Mouse (Mus musculus): ENCODE measurements around the gene Ptpn14.
"Not testable (repeated sequence)": the region's sequence is repeated elsewhere in the genome, so short reads cannot be mapped to it uniquely, and the experiment has no call there.

The Ptpn14 gene

DNA sequence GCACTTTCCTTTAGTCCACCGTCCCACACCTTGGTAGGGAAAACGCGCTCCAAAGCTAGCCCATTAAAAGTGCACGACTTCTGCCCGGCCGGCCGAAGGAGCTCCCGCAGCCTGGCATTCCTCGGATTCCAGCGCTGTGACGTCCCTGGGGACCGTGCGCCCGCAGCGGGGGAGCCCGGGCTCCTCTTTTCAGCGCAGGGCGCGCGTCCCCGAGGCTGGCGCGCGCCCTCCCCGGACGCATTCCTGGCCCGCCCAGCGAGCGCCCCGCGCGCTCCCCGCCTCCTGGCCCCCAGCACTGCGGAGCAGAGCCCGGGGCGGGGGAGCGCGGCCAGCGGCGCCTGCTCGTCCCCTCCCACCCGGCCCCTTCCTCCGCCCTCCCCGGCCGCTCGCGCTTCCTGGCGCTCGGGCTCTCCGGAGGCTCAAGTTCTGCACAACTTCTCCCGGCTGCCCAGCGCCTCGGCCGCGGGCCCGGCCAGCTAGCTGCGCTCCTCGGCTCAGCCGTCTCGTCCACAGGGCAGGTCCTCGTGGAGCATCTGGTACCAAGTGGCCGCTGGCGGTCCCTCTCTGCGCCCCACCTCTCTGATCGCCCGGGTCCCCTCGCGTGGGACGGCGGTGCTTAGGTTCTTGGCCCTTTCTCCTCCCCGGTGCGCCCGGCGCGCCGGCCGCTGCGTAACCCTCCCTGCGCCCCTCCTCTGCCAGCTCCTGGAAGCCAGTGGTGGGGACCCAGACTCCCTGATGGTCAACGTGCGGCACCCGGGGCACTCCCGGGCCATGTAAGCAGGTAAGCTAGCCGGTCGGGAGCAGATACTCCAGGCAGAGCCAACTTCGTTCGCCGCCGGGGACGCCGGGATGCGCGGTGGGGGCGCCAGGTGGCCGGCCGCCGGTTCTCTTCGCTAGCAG lies at the start of gene Ptpn14:
Gene Ptpn14 (plus strand): TSS at position 385 of the 900 bp plus-strand sequence.
- peak; percentile 88 for DNase-seq (ENCODE audit: low spot score)

DNA sequence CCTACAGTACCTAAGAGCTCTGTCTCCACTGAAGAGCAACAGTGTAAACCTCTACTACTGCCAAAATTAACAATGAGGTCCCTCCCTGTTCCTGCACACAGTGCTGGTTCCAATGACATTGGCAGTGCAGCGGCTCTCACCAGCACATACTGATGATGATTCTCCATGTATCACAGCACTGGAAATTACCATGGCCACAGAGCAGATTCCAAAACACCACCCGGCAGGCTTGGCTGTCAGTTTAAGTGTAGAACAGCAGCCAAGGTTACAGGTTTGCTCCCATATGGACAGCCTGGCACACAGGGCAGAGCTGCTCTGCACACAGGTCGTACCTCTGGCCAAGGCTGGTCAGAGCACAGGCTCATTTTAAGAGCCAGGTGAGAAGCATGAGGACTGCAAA lies 48.5 kb upstream of the Ptpn14 start:
- no peak for DNase-seq (ENCODE audit: low spot score)

DNA sequence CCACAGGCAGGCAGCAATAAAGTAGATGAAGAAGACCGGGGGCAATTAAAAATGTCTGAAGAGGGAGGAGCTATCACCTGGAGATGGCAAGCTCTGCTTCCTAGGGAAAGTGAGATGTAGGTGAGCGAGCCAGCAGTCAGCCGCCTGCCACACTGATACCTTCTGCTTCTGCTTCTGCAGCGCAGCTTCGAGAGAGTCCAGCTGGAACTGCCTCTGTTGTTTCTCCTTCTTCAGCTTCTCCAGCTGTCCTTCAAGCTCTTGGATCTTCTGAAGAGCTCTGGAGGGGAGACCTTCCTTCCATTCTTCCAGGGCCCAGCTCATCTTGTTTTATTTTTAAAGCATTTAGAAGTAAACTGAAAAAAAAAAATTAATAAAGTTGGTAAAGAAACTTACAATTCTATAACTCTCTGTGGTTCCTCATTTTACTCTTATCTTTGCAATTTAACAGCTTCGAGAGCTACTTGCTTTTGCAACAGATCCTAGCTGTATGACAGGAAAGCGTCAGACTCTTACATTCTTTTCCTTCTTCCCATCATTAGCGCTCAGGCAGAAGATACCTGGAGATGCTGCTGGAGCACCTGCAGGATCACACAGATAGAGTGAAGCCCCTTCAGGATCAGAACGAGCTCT lies 43.2 kb upstream of the Ptpn14 start:
- no peak for DNase-seq (ENCODE audit: low spot score)

DNA sequence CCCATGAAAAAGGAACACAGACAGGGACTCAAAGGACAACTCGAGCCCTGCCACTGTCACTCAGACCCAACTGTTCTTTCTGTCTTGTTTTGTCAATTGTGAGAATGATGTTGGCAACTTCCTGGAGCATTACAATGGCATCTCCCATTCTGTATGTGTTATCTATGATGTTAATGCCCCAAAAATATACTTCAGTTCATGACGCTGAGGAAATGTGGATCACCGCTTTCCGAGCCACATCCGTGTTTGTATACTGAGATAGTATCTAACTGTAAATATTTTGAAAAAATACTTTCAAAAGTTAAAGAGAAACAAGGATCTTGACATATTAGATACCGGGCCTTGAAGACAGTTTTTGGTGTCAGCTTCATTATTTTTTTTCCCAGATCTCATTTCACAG lies 42.0 kb upstream of the Ptpn14 start:
- DNase-seq (ENCODE audit: low spot score), result no peak

DNA sequence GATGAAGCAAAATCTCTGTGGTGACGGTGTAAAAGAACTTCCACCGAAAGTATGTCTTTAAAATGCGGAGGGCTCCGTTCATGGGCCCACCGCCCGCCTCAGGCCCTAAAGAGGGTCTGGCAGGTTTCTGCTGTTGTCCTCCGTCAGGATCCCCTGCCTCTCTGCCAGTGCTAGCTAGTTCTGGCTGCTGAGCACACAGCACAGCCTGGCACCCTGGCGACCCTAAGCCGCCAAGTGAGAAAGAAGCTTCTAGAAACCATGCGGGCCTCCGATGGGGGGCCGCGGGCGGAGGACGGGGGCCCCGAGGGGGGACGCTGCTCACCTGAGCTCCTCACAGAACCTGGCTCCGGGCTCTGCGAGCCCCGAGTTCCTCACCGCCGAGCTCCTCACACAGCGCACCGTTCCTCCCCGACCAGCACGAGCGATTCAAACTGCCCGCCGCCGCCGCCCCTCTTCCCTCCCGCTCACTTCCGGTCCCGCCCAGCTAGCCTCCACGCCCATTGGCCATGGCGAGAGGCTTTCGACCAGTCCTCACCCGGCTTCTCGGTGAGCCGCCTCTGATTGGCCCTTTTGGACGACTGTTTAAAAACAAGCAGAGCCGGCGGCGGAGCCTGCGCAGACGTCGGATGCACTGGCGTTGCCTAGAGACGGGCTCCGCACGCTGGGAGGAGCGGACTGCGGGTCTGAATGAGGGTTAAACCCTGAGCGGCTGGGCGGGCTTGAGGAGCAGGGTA lies 40.2 kb upstream of the Ptpn14 start, which contains the start of gene Cenpf:
Gene Cenpf (minus strand): TSS at position 433 of the 734 bp plus-strand sequence.
- peak; percentile 99 for DNase-seq (ENCODE audit: low spot score)

DNA sequence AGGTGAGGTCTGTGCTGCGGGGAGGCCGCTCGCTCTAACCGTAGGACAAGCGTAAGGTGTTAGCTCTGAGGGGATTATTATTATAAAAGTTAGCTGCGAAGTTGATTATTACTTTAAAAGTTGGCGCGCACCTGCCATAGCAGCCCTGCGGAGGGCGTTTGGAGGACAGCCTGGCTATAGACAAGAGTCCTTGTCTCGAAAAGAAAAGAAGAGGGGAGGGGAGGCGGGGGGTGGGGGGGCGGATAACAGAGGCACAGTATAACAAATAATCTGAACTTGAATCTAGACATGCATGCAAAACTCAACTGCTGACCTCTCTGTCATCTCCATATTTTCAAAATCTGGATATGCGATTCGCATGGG lies 39.7 kb upstream of the Ptpn14 start:
- no peak for DNase-seq (ENCODE audit: low spot score)

DNA sequence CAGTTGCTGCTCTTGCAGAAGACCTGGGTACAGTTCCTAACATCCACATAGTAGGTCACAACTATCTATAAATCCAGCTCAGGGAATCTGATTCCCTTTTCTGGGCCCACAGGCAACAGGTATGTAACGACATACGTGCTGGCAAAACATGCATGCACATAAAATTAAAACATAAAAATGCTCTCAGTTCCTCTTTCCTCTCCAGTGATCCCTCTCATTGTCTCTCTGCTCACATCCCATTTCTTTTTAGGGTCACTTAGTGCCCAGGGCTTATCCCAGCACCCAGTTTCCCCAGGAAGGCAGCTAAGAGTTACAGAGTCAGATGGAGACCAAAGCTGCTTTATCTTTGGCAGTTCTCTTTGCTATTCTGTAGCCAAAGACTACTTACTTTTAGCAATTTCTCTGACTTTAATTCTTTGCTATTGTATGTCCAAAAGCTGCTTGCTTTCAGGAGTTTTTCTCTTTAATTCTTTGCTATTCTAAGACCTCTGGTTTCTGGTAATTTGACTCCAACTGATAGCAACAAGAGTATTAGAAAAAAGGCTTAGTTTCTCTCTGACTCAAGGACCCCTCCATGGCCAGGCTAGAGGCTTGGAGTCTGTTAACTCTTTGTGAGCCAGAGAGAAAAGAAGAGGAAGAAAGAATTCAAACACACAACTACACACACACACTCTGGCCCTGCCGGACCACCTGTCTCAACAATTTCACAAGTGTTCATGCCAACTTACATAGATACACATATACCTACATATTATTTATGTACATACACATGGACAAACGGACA lies 38.8 kb upstream of the Ptpn14 start:
- DNase-seq (ENCODE audit: low spot score), result peak; percentile 57

DNA sequence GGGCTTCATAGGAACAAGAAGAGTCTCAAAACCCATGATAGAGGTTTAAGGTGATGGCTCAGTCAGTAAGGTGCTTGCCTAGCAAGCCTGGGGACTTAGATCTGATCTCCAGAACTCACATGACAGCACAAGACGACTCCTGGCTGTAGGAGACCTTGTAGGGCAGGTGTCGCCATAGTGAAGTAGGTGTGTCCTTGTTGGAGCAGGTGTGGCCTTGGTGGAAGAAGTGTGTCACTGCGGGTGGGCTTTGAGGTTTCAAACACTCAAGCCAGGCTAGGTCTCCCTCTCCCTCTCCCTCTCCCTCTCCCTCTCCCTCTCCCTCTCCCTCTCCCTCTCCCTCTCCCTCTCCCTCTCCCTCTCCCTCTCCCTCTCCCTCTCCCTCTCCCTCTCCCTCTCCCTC lies 35.6 kb upstream of the Ptpn14 start:
- DNase-seq (ENCODE audit: low spot score), result not testable (repeated sequence)

DNA sequence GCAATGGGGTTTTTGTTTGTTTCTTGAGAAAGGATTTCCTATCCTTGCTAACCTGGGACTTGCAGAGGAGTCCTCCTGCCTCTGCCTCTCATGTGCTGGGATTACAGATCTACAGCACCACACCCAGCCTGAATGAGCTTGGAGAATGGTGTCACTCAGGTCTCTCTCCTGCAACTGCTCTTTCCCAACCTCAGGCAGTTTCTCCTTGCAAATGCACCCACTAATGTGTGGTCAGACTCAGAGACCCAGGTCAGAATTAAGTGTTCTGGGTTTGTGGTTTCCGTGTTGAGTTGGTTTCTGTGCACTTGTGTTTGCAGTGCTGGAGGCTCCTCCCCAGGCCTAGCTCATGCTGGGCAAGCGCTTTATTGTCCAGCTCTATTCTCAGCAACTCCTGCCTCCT lies 33.7 kb upstream of the Ptpn14 start:
- DNase-seq (ENCODE audit: low spot score), result no peak

DNA sequence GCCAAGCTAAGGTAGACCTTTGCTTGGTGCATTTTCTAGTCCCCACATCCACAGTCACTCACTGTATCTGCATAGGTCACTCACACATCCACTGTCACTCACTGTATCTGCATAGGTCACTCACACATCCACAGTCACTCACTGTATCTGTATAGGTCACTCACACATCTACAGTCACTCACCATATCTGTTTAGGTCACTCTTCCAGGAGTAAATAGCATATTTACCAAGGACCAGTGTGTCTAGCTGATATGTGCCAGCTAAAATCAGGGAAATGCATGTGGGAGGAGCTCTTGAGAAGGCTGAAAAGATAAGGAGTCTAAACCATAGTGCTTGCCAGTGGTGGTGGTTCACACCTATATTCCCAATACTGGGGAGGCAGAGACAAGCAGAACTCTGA lies 32.7 kb upstream of the Ptpn14 start:
- DNase-seq (ENCODE audit: low spot score), result no peak

DNA sequence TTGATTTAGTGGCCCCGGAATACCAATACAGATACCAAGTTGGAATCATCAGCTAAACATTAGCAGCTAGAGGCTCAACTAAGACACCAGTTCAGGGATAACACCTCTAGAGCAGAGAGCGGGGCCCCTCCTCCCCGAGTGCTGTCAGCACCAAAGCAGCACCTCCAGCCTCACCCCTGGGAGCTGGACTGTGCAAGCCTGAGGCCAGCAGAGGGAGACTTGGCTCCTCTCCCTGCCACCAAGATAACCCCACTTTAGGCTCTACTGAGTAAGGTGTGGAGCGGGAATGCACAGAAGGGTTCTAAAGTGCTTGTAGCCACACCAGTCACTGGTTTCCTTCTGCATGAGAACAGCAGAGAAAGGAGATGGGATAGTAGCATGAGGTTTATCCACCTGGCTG lies 29.7 kb upstream of the Ptpn14 start:
- DNase-seq (ENCODE audit: low spot score), result no peak

DNA sequence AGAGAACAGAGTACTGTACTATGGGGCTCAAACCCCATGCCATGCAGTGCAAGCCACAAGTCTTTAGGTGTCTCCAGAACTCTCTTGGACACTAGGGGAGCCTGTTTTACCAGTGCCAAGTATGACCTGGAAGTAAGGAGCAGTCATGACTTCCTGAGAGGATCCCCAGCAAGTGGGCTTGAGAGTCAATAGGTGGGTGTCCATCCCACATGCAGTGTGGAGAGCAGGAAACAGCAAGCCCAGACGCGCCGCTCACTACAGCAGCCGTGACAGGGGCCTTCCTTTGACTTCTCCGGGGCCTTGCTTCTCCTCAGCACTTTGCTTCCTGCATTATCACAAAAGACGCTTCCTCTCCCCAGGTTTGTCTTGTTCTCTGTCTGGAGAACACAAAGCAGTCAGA lies 27.9 kb upstream of the Ptpn14 start:
- DNase-seq (ENCODE audit: low spot score), result no peak

DNA sequence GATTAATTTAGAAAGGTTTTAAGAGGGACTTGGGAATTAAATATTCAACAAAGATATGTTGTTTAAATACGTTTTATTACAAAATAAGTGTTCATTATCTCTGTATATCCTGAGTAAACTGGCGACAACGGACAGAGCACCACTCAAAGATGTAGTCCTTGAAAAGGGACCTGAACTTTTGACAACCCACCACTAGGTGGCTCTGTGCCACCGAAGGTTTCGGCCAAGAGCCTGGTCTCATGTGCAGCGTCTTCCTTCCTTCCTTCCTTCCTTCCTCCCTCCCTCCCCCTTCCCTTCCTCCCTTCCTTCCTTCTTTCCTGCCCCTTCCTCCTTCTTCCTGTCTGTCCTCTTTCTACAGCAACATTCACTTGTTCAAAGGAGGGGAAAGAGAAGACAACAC lies 27.1 kb upstream of the Ptpn14 start:
- peak; percentile 89 for DNase-seq (ENCODE audit: low spot score)

DNA sequence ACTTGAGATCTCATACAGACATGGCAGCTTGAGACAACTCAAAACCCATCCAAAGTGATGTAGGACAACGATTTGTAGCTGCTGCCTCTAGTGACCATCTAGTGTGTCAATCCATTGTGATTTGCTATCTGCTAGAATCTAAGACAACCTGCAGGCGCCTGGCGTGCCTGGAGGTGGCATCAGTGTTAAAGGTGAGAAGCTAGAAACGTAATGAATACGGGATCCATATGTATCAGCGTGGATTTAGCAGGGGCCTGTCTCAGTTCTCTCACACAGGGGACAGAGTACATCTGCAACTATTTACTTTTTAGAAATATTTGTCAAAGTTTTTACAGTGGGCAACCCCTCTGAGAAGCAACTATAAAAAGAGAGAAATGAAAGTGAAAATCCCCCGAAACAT lies 24.9 kb upstream of the Ptpn14 start:
- DNase-seq (ENCODE audit: low spot score), result no peak

DNA sequence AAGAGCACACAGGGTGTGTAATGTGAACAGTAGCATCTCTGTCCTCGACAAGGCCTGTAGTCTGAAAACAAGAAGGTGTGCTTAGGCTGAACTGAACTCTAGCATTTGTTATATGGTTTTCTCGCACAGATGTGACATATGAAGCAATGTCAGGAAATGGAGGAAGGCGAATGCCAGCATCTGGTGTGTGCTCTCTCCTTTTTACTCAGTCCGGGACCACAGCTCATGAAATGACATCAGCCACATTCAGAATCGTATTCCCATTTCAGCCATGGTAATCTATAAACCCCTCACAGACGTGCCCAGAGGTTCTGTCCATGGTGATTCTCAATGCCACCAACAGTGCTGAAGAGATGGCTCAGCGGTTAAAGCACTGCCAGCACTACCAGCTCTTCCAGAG lies 24.5 kb upstream of the Ptpn14 start:
- DNase-seq (ENCODE audit: low spot score), result no peak

DNA sequence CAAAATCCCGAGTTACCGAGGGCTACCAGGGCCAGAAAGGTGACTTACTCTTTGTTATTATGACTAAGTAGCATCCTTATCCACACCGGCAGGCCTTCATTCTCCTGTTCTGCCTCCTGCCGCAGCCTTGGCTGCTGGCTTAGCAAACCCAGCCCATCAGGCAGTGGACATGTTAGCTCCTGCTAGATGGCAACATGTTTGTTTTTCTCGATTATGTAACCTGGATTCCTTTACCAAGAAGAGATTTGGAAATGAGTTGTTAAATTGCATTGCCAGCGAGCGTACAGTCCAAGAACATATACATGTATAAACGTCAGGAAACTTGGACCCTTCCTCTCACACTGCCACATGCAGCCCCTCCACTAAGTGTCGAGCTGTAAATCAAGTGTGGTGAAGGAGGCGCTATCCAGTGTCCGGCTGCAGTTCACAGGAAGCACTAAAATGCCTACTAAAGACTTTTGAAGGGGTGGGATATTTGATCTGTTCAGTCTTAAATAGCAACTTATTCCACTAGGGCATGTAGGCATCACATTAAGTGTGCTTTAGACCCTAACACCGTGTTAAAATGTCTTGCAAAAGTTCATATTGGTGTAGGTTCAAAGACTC lies 21.9 kb upstream of the Ptpn14 start:
- no peak for DNase-seq (ENCODE audit: low spot score)

DNA sequence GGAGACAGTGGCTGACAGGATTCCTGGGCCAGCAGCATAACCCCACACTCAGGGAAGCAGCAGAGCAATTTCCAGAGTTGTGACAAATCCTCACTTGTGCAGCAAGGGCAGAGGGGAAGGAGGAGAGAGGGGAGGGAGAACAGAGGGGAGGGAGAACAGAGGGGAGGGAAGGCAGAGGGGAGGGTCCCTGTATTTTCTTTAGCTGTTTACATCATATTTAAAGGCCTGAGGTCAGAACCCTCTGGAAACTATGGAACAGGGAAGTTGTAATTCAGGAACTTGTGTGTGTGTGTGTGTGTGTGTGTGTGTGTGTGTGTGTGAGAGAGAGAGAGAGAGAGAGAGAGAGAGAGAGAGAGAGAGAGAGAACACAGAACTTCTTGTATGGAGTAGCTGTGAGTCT lies 21.1 kb upstream of the Ptpn14 start:
- DNase-seq (ENCODE audit: low spot score), result no peak

DNA sequence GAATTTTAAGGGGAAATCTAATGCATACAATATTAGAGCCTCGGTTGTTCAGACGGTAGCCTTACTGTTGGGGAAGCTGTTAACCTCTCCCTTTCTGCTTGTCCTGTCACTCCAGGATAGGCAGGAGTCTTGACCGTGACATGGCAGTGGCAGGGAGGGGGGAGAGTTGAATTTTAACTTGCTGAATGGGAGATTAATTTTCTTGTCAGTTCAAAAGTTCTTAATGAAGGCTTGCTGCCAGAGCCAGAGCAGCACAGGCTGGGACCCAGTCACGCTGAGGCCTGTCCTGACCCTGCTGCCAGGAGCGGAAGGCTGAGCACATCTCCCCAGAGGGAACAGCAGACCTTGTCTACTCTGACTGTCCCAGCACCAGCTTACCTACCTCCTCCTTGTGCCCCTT lies 20.6 kb upstream of the Ptpn14 start:
- DNase-seq (ENCODE audit: low spot score), result no peak

DNA sequence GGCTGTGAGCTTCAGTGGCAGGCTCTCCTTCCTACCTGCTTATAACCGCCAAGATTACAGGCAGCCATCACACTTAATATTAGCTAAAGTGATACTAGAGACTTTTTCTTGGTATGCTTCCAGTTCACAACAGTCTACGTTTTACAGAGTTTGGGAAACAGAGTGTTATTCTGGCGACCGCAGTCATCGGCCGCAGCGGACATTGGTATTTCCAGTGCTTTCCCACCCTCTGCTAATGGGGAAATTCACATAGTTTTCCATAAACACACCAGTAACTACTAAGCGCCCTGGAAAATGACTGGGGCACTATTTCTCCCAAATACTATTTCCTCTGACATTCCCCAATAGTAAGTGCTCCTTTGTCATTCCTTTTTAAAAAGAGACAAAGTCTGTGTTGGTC lies 19.1 kb upstream of the Ptpn14 start:
- no peak for DNase-seq (ENCODE audit: low spot score)

DNA sequence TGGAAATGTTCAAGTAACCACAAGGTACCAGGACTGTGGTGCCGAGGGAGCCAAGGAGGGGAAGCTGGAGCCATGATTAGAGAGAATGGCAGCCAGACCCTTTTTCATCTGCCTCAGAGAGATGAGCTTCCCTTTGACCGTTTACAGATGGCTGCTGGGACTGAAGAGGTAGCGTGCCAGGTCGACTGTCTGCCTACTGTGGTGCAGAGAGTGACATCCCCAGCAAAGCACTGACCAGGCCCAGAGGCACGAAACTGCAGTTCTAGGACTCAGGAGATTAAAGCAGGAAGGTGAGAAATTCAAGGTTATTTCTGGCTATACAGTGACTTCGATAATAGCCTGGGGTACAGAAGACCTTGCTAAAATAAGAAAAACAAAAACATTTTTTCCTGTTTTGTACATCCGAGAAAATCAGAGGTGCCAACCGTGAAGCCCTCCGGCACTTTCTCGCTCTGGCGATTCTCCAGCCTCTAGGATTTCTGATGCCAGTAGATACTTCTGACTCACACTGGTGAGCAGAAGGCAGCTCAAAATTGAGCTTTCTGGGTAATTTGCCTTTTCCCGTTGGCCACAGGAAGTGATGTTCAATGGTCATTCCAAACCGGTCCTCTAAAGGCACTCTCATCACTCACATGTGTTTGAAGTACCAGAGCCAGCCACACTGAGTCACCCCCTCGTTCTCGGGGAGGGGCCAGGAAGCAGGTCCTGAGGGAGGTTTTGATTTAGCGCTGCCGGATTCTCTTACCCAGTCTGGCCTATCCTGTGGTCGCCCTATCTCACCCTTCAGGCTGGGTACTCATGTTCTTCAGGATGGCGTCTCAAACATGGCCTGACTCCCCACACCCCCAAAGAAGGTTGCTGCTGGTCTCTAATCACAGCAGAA lies 11.9 kb upstream of the Ptpn14 start:
- no peak for DNase-seq (ENCODE audit: low spot score)

DNA sequence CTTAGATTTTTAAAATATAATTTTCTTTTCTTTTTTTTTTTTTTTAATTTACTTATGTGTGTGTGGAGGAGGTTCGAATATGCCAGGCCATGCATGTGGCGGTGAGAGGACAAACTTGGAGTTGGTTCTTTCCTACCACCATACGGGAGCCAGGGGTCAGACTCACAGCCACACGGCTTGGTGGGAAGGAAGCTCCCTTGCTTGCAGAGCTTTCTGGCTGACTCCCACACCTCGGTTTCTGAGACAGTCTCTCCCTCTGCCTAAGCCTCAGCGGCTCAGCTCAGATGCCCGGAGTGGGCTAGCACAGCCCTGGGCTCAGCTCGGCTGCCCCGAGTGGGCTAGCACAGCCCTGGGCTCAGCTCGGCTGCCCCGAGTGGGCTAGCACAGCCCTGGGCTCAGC lies 10.5 kb upstream of the Ptpn14 start:
- no peak for DNase-seq (ENCODE audit: low spot score)

Data from embryo, embryonic 10.5 days (tissue).